ENCODE assay signal across 7 mouse cellular contexts in the genomic region with DNA sequence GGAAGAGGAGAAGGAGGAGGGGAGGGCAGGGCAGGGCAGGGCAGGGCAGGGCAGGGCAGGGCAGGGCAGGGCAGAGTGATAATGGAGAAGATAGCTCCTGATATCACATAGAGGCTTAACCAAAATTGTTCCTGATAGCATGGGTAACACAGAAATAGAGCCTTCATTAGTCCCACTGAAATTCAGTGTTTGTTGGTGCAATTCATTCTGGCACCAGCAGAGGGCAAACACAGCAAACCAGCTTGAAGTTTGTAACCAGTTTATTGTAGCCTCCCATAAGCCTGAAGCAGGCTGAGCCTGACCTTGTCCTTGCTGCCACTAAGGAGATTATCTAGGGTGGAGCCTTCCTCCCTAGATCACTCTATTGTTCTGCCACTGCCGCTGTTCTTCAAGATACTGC. TPM values are rescaled to one million over a fixed set of nuclear protein-coding genes. Genes with fewer than 3 reads are reported as not detected.
DNase-seq lines count a peak whose midpoint lies in the region; ATAC-seq and TF ChIP-seq lines count a peak whose summit lies in the region.

No protein-coding gene starts in this region.

- DNase-seq in A20 (ENCODE audit: low read depth, low spot score): peak; percentile 58
- peak; percentile 64 for DNase-seq in CD4-positive helper T cell, adult 2 months (ENCODE audit: low read depth, low spot score)
- DNase-seq in brain, embryonic 14.5 days (ENCODE audit: low read depth): peak; percentile 78
- DNase-seq in forebrain, postnatal 0 days: peak; percentile 80
- peak; percentile 62 for DNase-seq in kidney, adult 9 months
- DNase-seq in limb, embryonic 10.5 days (ENCODE audit: low spot score): peak; percentile 61

- no peak overlapping the region for H3K9ac ChIP-seq in forebrain, postnatal 0 days
- H3K9ac ChIP-seq in neural tube, embryonic 12.5 days: no peak overlapping the region

- H3K36me3 ChIP-seq in forebrain, postnatal 0 days (ENCODE audit: insufficient read depth): no peaks in the 10 kb centered on the region
- H3K36me3 ChIP-seq in limb, embryonic 10.5 days: no peaks in the 10 kb centered on the region
- H3K36me3 ChIP-seq in neural tube, embryonic 12.5 days: no peaks in the 10 kb centered on the region

- H3K4me1 ChIP-seq in forebrain, postnatal 0 days (ENCODE audit: insufficient read depth): no peaks in the 10 kb centered on the region
- H3K4me1 ChIP-seq in limb, embryonic 10.5 days: peaks cover 13% of the 10 kb centered on the region
- H3K4me1 ChIP-seq in neural tube, embryonic 12.5 days: no peaks in the 10 kb centered on the region

- H3K9me3 ChIP-seq in forebrain, postnatal 0 days (ENCODE audit: low read length): no peaks in the 10 kb centered on the region
- no peaks in the 10 kb centered on the region for H3K9me3 ChIP-seq in limb, embryonic 10.5 days (replicated peaks)
- H3K9me3 ChIP-seq in neural tube, embryonic 12.5 days: no peaks in the 10 kb centered on the region

- TF ChIP-seq CTCF in brain, embryonic 14.5 days (IDR thresholded peaks at IDR 0.05; ENCODE audit: borderline replicate concordance, extremely low read depth, insufficient read depth, insufficient read length): peak; percentile 75; the same call in 1 of the 2 replicates
- TF ChIP-seq CTCF in forebrain, postnatal 0 days (IDR thresholded peaks at IDR 0.05; ENCODE audit: low read depth): peak; percentile 87

- 10% methylated on average over 1 of the region's 1 CpGs for WGBS in forebrain, postnatal 0 days
- WGBS in limb, embryonic 10.5 days: 20% methylated on average over 1 of the region's 1 CpGs
- WGBS in neural tube, embryonic 12.5 days: 17% methylated on average over 1 of the region's 1 CpGs

- no peaks in the 10 kb centered on the region for H3K27me3 ChIP-seq in forebrain, postnatal 0 days (ENCODE audit: insufficient read depth, low read length)
- no peaks in the 10 kb centered on the region for H3K27me3 ChIP-seq in limb, embryonic 10.5 days (ENCODE audit: low read depth, poor library complexity, severe bottlenecking)
- no peaks in the 10 kb centered on the region for H3K27me3 ChIP-seq in neural tube, embryonic 12.5 days (replicated peaks)

- H3K4me2 ChIP-seq in forebrain, postnatal 0 days (ENCODE audit: low read depth): no peak overlapping the region
- H3K4me2 ChIP-seq in neural tube, embryonic 12.5 days (replicated peaks): no peak overlapping the region

- peak; percentile 43; the same call in 1 of the 2 replicates for ATAC-seq in forebrain, postnatal 0 days
- 0 out of 2 replicates have a peak, but pooled peaks have one; percentile 50 for ATAC-seq in neural tube, embryonic 12.5 days (ENCODE audit: low FRiP score, low read depth)

- no peak overlapping the region for H3K4me3 ChIP-seq in forebrain, postnatal 0 days (ENCODE audit: low read depth, low read length)
- no peak overlapping the region for H3K4me3 ChIP-seq in limb, embryonic 10.5 days
- H3K4me3 ChIP-seq in neural tube, embryonic 12.5 days: no peak overlapping the region

- no peak overlapping the region for H3K27ac ChIP-seq in forebrain, postnatal 0 days (ENCODE audit: low read depth, low read length)
- H3K27ac ChIP-seq in limb, embryonic 10.5 days: no peak overlapping the region
- H3K27ac ChIP-seq in neural tube, embryonic 12.5 days: no peak overlapping the region

- no peak for TF ChIP-seq POLR2A in brain, embryonic 14.5 days (IDR thresholded peaks at IDR 0.05; ENCODE audit: borderline replicate concordance, extremely low read depth, insufficient read depth, insufficient read length, poor library complexity, severe bottlenecking)

RNA-seq across cellular contexts. Expression of a gene that starts 8.4 kb away (rescaled TPM):
- not detected in 2 replicates for polyA plus RNA-seq in brain, embryonic 14.5 days (2012; rRNA removed)
- total RNA-seq in forebrain, postnatal 0 days (2014; rRNA removed): not detected in 2 replicates
- polyA plus RNA-seq in forebrain, postnatal 0 days (2015; fragmentation: Nextera tagmentation; extraction: Ambion mirVana): not detected in 2 replicates
- not detected in 2 replicates for polyA plus RNA-seq in limb, embryonic 10.5 days (2016; fragmentation: Nextera tagmentation; extraction: Ambion mirVana)
- polyA plus RNA-seq in neural tube, embryonic 12.5 days (2016; fragmentation: Nextera tagmentation; extraction: Ambion mirVana): not detected in 2 replicates
